Mouse (Mus musculus): ENCODE results near the gene Sema3c.

Sema3c gene

DNA sequence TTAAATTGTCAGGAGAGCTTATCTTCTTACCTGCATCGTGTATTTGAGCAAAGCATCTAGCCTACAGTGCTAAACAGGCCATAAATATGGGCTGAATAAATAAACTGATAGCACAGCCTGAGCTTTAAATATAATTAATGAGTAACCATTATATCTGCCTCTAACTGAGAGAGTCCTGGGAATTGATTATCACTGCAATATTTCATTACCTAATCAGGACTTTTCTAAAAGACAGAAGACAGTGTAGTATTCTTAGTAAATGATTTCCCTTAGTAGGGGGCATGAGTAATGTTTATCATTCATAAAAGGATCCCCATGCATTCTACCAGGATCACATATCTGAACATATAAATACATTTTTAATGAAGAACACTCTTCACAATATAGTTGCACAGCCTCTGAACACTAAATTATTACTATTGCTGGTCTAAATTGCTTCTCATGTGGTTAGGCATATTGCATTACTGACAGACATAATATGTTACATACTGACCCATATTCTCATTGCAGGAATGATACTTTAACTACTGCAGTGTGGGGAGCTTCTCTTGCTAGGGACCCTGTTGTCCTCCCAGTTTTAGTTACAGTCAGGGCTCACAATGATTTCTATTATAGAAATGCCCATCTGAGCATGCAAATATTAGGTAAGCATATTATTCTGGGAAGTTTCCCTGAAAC, 74.9 kb downstream of the Sema3c start:
- DNase-seq = no peak

GRCm38 (mm10) chr5:17661223-17661622, 87.1 kb downstream of the Sema3c start:
- DNase-seq = no peak

GRCm38 (mm10) chr5:17671356-17671755, 97.3 kb downstream of the Sema3c start:
- DNase-seq = peak in 1 of 2 experiments; percentile 23

GRCm38 (mm10) chr5:17680862-17681261, 106.8 kb downstream of the Sema3c start:
- no peak for DNase-seq

DNA sequence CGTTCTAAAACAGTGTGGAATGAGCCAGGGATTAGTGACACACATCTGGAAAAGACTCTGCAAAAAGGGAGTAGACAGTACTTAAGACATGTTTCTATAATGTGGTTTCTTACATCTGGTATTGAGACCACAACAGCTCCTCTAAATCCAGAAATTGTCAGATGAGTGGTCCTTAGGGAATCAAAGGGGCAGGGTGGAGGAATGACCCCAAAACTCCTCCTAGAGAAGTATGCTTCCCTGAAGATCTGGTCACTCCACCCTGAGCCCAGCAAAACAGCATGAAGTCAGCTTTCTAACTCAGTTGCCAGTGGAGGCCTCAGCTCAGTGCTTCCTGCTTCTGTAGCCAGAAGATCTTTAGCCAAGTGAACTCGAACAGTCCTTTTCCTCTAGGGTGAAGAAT, 115.0 kb downstream of the Sema3c start:
- DNase-seq = peak in 1 of 2 experiments; percentile 7

- DNase-seq = peak; percentile 17 to 54
Measured at GRCm38 (mm10) chr5:17689604-17690003, 115.5 kb downstream of the Sema3c start.

- no peak for DNase-seq
Measured at GRCm38 (mm10) chr5:17695366-17695765, 121.3 kb downstream of the Sema3c start.

DNA sequence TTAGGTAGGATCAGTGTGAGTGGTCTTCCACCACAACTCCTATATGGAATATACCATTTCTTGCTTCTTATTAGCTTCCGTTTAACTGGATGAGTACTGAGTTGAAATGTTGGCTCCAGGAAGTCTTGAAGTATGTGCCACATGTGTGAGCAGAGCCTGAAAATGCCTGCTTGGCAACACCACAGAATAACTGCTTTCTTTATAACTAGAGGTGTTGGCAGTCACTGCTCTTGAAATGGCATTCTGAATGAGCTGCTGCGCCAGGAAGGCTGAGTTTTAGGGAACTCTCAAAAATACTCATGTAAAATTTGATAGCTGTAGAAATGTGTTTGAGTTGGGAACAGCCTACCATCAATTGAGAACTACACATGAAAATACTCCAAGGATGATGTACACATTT, 124.8 kb downstream of the Sema3c start:
- DNase-seq = no peak

- no peak for DNase-seq
Measured at GRCm38 (mm10) chr5:17704160-17704559, 130.1 kb downstream of the Sema3c start.

- no peak for DNase-seq
Measured at GRCm38 (mm10) chr5:17707086-17707485, 133.0 kb downstream of the Sema3c start.

- no peak for DNase-seq
Measured at GRCm38 (mm10) chr5:17712374-17712773, 138.3 kb downstream of the Sema3c start.

DNA sequence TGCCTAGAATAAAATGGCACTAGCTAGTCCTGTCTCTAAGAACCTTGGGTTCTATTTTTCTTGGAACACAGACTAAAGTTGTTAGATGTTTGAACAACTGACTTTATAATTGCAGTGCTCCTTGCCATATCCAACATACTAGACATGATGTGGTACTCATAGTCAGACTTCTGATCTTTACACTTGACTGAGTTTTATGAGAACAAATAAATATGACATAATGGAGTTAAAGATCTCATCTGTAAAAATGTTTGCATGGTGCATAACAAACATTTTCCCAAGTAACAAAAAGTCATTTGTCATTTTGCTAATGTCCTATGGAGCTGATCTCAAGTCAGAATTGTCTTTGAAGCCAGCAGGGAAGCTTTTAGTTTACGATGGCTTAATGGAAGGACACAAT, 141.1 kb downstream of the Sema3c start:
- no peak for DNase-seq

DNA sequence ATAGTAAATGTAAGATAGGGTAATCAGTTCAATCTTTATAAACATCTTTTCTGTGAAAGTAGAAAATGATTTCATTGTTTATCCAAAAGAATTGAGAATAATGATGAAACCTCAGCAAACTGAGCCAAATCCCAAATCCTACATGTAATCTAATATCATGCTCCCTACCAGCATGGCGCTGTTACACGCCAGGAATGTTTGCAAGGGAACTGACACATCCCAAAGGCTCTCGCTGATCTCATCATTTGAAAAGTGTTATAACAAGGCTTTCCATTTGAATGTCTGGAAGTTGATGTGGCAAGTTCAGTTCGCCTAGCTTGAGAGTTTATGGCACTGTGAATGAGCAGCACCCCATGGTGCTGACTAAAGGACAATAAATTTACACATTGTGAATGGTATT, 145.9 kb downstream of the Sema3c start:
- DNase-seq = no peak

GRCm38 (mm10) chr5:17724031-17724430, 149.9 kb downstream of the Sema3c start:
- no peak for DNase-seq

- no peak for DNase-seq
Measured at GRCm38 (mm10) chr5:17728047-17728446, 154.0 kb downstream of the Sema3c start.

- DNase-seq = no peak
Measured at GRCm38 (mm10) chr5:17739805-17740204, 165.7 kb downstream of the Sema3c start.

GRCm38 (mm10) chr5:17746520-17746919, 172.4 kb downstream of the Sema3c start:
- no peak for DNase-seq

DNA sequence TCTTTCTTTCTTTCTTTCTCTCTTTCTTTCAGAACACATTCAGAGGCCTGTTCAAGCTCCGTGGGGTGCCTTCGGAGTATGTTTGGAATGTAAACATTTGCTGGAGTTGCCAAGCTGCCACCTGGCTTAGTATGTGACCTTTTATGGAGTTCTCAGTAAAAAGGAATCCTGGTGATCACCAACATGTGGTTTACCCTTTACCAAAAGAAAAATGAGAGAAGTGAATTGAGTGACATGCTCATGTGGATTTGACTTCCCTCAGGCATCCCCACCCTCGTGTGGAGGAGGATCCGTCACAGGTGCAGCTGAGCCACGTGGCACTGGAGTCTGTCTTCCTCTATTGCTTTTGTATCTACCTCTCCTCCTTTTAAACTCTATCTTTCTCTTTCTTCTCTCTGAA, 173.1 kb downstream of the Sema3c start:
- no peak for DNase-seq

GRCm38 (mm10) chr5:17748293-17748692, 174.2 kb downstream of the Sema3c start:
- DNase-seq = no peak

- DNase-seq = no peak
Measured at GRCm38 (mm10) chr5:17753471-17754005, 179.5 kb downstream of the Sema3c start.

GRCm38 (mm10) chr5:17766006-17766677, 192.1 kb downstream of the Sema3c start:
- DNase-seq = no peak

DNA sequence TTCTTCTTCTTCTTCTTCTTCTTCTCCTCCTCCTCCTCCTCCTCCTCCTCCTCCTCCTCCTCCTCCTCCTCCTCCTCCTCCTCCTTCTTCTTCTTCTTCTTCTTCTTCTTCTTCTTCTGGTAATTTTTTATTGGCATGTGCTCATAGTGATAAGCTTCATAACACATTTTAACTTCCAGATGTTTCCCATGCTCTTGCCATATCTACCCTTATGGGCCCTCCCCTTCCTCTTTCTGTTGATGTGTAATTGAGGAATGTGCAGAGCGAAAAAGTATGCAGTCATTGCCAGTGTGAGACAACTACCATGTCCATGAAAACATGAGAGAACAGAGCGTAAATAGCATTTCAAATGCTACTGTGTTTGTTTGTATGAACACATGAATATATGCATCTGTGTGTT, 196.2 kb downstream of the Sema3c start:
- DNase-seq = no peak

GRCm38 (mm10) chr5:17776571-17776970, 202.5 kb downstream of the Sema3c start:
- DNase-seq = no peak

Measured in lung, postnatal 4 days (tissue).